Mouse (Mus musculus) C2C12 (cell line): ENCODE measurements at regions not wholly inside any gene's neighbourhood (a gene's known extent, or its start where the extent isn't known, plus 50 kb on each side); places are given as distances from the start of the nearest gene placed in this dataset.

Experiments
- H3K27me3 ChIP-seq: one replicate; pipeline ENCODE4 v1.6.1; 2011; ENCODE audit not compliant: control insufficient read depth, insufficient read depth, insufficient read length
- H3K36me3 ChIP-seq: one replicate; pipeline ENCODE4 v1.6.1; 2011; ENCODE audit not compliant: control insufficient read depth, insufficient read depth
- H3K4me3 ChIP-seq: one replicate; pipeline ENCODE4 v1.5.1; 2011; ENCODE audit warnings: mild to moderate bottlenecking, control low read depth; ENCODE audit not compliant: poor library complexity, insufficient read depth, severe bottlenecking
- H3K79me2 ChIP-seq: one replicate; pipeline ENCODE4 v1.6.1; 2011; ENCODE audit not compliant: control insufficient read depth, insufficient read depth
- H3K79me3 ChIP-seq: one replicate; pipeline ENCODE4 v1.6.1; 2011; ENCODE audit warnings: low read depth, control low read depth
- H3ac ChIP-seq: one replicate; pipeline ENCODE3; 2011; ENCODE audit warnings: low read depth; ENCODE audit not compliant: control insufficient read depth, insufficient read length
- CEBPB ChIP-seq: IDR thresholded peaks from one replicate; pipeline ENCODE4 v1.6.1; 2011; ENCODE audit warnings: low read depth, mild to moderate bottlenecking, control low read depth, moderate library complexity
- CTCF ChIP-seq: IDR thresholded peaks from one replicate; pipeline ENCODE4 v1.5.1; 2011; ENCODE audit not compliant: control insufficient read depth, insufficient read depth, insufficient read length
- FOSL1 ChIP-seq: IDR thresholded peaks from one replicate; pipeline ENCODE4 v1.8.0; 2011; ENCODE audit warnings: mild to moderate bottlenecking, low read length; ENCODE audit not compliant: poor library complexity, insufficient read depth, severe bottlenecking
- MAX ChIP-seq: IDR thresholded peaks from one replicate; pipeline ENCODE4 v1.6.1; 2011; ENCODE audit warnings: mild to moderate bottlenecking, control low read depth
- MYOD1 ChIP-seq: IDR thresholded peaks from one replicate; pipeline ENCODE4 v1.6.1; 2011; ENCODE audit warnings: low read depth; ENCODE audit not compliant: control insufficient read depth, insufficient read length
- MYOG ChIP-seq: IDR thresholded peaks from one replicate; pipeline ENCODE4 v1.6.1; 2011; ENCODE audit not compliant: control insufficient read depth, insufficient read length; ENCODE audit errors: extremely low read depth
- USF1 ChIP-seq: IDR thresholded peaks from one replicate; pipeline ENCODE4 v1.6.1; 2011; ENCODE audit warnings: low read depth, mild to moderate bottlenecking, control low read depth, moderate library complexity

DNA sequence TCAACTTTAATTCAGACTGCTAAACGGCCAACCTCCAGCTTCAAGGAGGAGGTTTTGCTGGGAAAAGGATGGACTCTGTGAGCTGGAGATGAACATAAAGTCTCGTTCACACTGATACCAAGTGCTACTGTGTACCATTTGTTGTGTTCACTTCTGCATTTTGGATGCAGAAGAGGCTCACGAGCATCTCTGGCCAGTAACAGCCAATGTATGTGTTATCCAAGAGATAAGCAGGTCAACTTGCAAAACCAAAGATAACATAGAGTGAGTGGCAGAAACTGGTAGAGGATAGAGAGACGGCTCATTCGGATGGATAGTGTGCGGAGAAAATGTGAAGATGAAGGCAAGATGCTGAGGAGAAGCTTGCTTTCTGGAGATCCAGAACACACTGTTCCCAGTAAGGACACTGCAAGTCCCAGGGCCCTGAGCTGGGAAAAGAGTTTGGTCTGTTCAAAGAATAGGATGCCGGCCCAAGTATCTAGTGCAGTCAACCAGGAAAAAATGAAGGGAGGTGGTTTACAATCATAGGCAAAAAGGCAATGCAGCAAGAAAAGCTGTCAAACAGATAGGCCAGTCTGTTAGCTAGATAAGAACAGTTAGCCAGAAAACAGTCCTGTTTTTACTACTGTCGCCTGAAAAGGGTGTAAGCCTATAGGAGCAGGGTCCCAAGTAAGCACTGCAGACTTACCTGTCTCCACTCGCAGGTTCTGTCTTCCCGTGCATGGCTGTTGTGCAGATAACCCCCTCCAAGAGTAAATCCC, 145.7 kb upstream of the Bmp4 start:
- no peaks in the 10 kb centered on the region for H3K36me3 ChIP-seq
- H3ac ChIP-seq, result no peak overlapping the region
- H3K79me2 ChIP-seq, result no peaks in the 10 kb centered on the region
- TF ChIP-seq MYOG, result no peak
- TF ChIP-seq USF1, result no peak
- no peak for TF ChIP-seq CEBPB
- TF ChIP-seq MAX, result no peak
- no peak for TF ChIP-seq CTCF
- TF ChIP-seq FOSL1, result no peak
- no peak for TF ChIP-seq MYOD1
- no peaks in the 10 kb centered on the region for H3K79me3 ChIP-seq
- no peaks in the 10 kb centered on the region for H3K27me3 ChIP-seq
- no peak overlapping the region for H3K4me3 ChIP-seq

GRCm38 (mm10) chr14:46532697-46533096, 142.2 kb upstream of the Bmp4 start:
- Histone ChIP-seq H3ac (no peak overlapping the region), H3K27me3 (no peaks in the 10 kb centered on the region), H3K4me3 (no peak overlapping the region), H3K79me3 (no peaks in the 10 kb centered on the region), H3K36me3 (no peaks in the 10 kb centered on the region), H3K79me2 (no peaks in the 10 kb centered on the region)
- no peak for TF ChIP-seq USF1
- no peak for TF ChIP-seq MAX
- TF ChIP-seq MYOD1, result no peak
- no peak for TF ChIP-seq MYOG

DNA sequence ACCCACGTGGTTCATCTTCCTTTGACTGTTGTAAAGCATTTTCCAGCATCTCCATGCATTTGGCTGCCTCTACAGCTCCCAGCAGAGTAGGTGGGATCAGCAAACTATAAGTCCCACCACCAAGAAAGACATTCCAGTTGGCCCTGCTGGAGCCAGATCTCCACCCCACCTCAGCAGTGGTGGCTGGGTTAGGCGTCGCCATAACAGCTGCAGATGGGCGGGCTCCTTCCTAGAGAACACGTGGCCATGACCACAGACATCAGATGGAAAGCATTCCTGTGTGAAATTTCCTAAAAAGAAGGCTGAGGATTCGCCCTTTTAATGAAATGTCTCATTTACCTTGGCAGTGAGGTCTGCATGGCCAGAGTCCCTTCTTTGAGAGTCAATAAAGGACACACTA, 140.0 kb upstream of the Bmp4 start:
- H3ac ChIP-seq, result no peak overlapping the region
- no peaks in the 10 kb centered on the region for H3K79me3 ChIP-seq
- no peaks in the 10 kb centered on the region for H3K36me3 ChIP-seq
- TF ChIP-seq MYOG (no peak), MYOD1 (peak; percentile 21), CEBPB (no peak), MAX (peak; percentile 14), USF1 (peak; percentile 57), FOSL1 (no peak), CTCF (no peak)
- no peak overlapping the region for H3K4me3 ChIP-seq
- no peaks in the 10 kb centered on the region for H3K79me2 ChIP-seq
- no peaks in the 10 kb centered on the region for H3K27me3 ChIP-seq

- Histone ChIP-seq H3K79me3 (no peaks in the 10 kb centered on the region), H3K36me3 (no peaks in the 10 kb centered on the region), H3K4me3 (no peak overlapping the region), H3ac (no peak overlapping the region), H3K27me3 (no peaks in the 10 kb centered on the region), H3K79me2 (no peaks in the 10 kb centered on the region)
- no peak for TF ChIP-seq USF1
- no peak for TF ChIP-seq MAX
- no peak for TF ChIP-seq CEBPB
- TF ChIP-seq FOSL1, result no peak
- no peak for TF ChIP-seq MYOG
- TF ChIP-seq MYOD1, result no peak
- TF ChIP-seq CTCF, result no peak
Observed at GRCm38 (mm10) chr14:46529086-46529715, 138.7 kb upstream of the Bmp4 start.

GRCm38 (mm10) chr14:46517258-46517657, 126.8 kb upstream of the Bmp4 start:
- H3ac ChIP-seq, result no peak overlapping the region
- no peak for TF ChIP-seq CTCF
- no peak for TF ChIP-seq MYOG
- no peak for TF ChIP-seq FOSL1
- TF ChIP-seq USF1, result no peak
- no peak for TF ChIP-seq MAX
- TF ChIP-seq CEBPB, result no peak
- no peak for TF ChIP-seq MYOD1
- no peak overlapping the region for H3K4me3 ChIP-seq
- no peaks in the 10 kb centered on the region for H3K27me3 ChIP-seq
- no peaks in the 10 kb centered on the region for H3K79me3 ChIP-seq
- no peaks in the 10 kb centered on the region for H3K36me3 ChIP-seq
- H3K79me2 ChIP-seq, result no peaks in the 10 kb centered on the region

GRCm38 (mm10) chr14:46516285-46516684, 125.8 kb upstream of the Bmp4 start:
- no peaks in the 10 kb centered on the region for H3K27me3 ChIP-seq
- H3K36me3 ChIP-seq, result no peaks in the 10 kb centered on the region
- no peaks in the 10 kb centered on the region for H3K79me3 ChIP-seq
- no peak overlapping the region for H3K4me3 ChIP-seq
- TF ChIP-seq MYOG (no peak), FOSL1 (peak; percentile 51)
- H3ac ChIP-seq, result no peak overlapping the region
- no peaks in the 10 kb centered on the region for H3K79me2 ChIP-seq
